Mouse (Mus musculus): ENCODE data around the gene Ncoa7. TPM values are rescaled to one million over a fixed set of nuclear protein-coding genes. Genes with fewer than 3 reads are reported as not detected.
"Not testable (repeated sequence)": the region's sequence is repeated elsewhere in the genome, so short reads cannot be mapped to it uniquely, and the experiment has no call there.

Ncoa7 gene
- total and polyA plus RNA-seq, 2 experiments from 2014 or later, result 19.1 to 22.7 TPM

DNA sequence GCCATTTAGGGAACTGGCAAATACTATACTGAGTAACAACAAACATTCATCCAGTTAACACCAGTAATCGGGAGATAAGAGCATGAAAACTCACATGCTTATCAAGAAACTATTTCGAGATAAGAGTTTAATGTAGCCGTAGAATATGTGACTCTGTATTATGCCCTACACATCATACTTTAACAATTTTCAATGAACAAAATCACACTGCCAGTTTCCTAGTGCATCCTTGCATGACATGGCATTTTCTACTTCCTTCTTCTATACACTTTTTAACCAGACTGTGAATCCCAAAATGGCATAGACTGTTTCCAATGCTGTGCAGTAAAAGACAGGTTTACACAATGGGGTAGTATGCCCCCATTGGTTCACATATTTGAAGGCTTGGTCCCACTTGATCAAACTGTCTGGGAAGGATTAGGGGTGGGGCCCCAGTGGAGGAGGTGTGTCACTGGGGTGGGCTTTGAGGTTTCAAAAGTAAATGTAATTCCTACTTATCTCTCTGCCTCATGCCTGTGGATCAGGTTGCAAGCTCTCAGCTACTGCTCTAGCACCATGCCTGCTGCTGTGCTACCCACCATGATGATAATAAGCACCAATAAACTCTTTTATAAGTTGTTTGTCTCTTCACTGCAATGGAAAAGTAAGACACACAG is 15.3 kb downstream of the Ncoa7 start:
- no peaks in the 10 kb centered on the region for H3K27me3 ChIP-seq (ENCODE audit: insufficient read depth, low read length)
- WGBS, result 94% methylated on average over 3 of the region's 3 CpGs
- no peak for ATAC-seq
- TF ChIP-seq CTCF (IDR thresholded peaks at IDR 0.05; ENCODE audit: low read depth), result no peak
- no peak overlapping the region for H3K4me2 ChIP-seq (ENCODE audit: low read depth)
- no peaks in the 10 kb centered on the region for H3K4me1 ChIP-seq (ENCODE audit: insufficient read depth)
- H3K9me3 ChIP-seq (ENCODE audit: low read length), result no peaks in the 10 kb centered on the region
- H3K36me3 ChIP-seq (ENCODE audit: insufficient read depth), result peaks cover 8% of the 10 kb centered on the region
- H3K9ac ChIP-seq, result no peak overlapping the region
- H3K27ac ChIP-seq (ENCODE audit: low read depth, low read length), result no peak overlapping the region
- DNase-seq, result no peak
- no peak overlapping the region for H3K4me3 ChIP-seq (ENCODE audit: low read depth, low read length)

DNA sequence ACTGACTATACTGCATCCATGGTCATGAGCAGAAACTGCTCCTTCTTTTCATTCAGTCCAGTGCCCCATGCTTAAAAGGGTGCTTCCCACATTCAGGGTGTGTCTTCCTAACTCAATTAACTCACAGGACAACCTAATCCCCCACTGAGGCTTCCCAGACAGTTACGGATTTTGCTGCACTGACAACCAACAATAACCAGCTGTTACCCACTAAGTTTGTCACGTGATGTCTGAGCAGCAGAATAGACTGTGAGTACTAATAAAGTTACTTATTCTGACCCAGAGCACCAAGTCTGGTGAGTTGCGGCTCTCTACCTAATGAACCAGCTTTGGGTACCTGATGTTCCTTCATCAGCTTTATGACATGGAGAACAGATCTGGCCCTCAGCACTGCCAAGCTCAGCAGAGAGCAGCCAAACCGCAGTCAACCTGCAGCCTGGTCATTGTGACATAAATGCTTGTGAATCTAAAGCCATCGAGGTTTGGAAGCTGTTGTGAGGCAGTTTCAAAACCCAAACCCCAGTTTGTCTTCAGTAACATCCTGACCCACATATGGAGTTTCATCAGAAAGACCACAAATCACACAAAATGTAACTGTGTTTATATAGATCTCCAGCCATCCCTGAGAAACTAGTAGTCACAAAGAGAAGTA is 16.9 kb downstream of the Ncoa7 start:
- H3K9me3 ChIP-seq (ENCODE audit: low read length), result no peaks in the 10 kb centered on the region
- H3K27me3 ChIP-seq (ENCODE audit: insufficient read depth, low read length), result no peaks in the 10 kb centered on the region
- H3K36me3 ChIP-seq (ENCODE audit: insufficient read depth), result peaks cover 8% of the 10 kb centered on the region
- no peak for TF ChIP-seq CTCF (IDR thresholded peaks at IDR 0.05; ENCODE audit: low read depth)
- WGBS, result 89% methylated on average over 5 of the region's 5 CpGs
- no peak for DNase-seq
- H3K9ac ChIP-seq, result no peak overlapping the region
- ATAC-seq, result no peak
- no peak overlapping the region for H3K27ac ChIP-seq (ENCODE audit: low read depth, low read length)
- no peak overlapping the region for H3K4me2 ChIP-seq (ENCODE audit: low read depth)
- no peak overlapping the region for H3K4me3 ChIP-seq (ENCODE audit: low read depth, low read length)
- no peaks in the 10 kb centered on the region for H3K4me1 ChIP-seq (ENCODE audit: insufficient read depth)

DNA sequence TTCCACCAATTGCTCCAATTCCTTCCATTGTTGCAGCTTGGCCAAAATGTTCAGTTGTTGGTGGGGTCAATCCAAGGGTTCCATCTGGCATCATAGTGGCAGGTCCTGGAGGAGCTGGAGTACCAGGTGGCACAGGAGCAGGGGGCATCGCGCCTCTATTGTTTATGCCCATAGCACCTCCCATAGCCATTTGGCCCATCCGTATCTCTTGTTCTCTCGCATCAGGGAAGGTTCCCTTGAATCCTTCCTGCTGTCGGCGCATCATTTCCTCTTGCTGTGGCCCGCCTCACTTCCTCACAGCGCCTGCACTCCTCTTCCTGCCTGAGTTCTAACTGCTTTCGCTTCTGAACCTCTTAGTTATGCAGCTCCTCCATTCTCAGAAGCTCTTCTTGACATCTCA is 22.2 kb downstream of the Ncoa7 start:
- 93% methylated on average over 9 of the region's 9 CpGs for WGBS
- H3K4me1 ChIP-seq (ENCODE audit: insufficient read depth); ATAC-seq; H3K36me3 ChIP-seq (ENCODE audit: insufficient read depth); H3K4me3 ChIP-seq (ENCODE audit: low read depth, low read length); H3K9ac ChIP-seq; H3K27me3 ChIP-seq (ENCODE audit: insufficient read depth, low read length); H3K27ac ChIP-seq (ENCODE audit: low read depth, low read length); H3K9me3 ChIP-seq (ENCODE audit: low read length); DNase-seq; H3K4me2 ChIP-seq (ENCODE audit: low read depth): not testable (repeated sequence)

DNA sequence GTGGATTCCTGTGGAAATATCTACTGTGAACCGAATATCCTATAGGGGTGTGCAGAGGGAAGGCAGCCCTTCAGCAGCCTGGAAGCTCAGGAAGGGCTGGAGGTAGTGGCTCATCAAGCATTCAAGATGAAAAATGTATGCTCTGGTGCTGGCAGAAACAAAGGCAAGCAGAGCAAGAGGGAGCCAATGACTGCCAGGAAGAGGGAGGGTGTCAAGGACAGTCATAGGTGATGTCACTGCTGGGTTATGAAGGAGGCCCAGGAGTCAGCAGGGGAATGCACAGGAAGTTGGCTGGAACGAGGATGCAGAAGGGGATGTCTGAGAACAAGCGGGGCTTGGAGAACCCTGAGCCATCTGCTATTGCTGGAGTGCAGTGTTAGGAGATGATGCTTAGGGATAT is 24.9 kb downstream of the Ncoa7 start:
- Histone ChIP-seq H3K9me3 (ENCODE audit: low read length) (no peaks in the 10 kb centered on the region), H3K4me1 (ENCODE audit: insufficient read depth) (no peaks in the 10 kb centered on the region), H3K4me3 (ENCODE audit: low read depth, low read length) (no peak overlapping the region), H3K27ac (ENCODE audit: low read depth, low read length) (no peak overlapping the region), H3K9ac (no peak overlapping the region), H3K36me3 (ENCODE audit: insufficient read depth) (no peaks in the 10 kb centered on the region), H3K4me2 (ENCODE audit: low read depth) (no peak overlapping the region), H3K27me3 (ENCODE audit: insufficient read depth, low read length) (no peaks in the 10 kb centered on the region)
- no peak for TF ChIP-seq CTCF (IDR thresholded peaks at IDR 0.05; ENCODE audit: low read depth)
- DNase-seq, result no peak
- 74% methylated on average over 3 of the region's 3 CpGs for WGBS
- ATAC-seq, result no peak

DNA sequence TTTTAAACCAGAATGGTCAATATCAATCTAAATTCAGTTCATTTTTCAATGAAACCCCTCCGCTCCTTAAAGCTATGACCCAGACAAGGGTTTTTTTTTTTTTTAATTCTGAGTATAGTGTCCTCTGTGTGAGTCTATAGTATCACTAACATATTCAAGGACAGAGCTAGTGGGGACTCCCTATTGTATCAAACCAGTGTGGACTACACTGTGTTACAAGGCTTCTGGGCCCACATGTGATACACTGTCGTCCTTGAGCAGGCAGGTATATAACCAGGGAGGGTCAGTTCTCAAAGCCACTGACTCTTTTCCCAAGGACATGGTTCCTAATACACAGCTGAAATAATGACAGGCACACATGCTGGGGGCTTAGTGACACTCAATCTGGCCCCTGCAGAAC is 27.1 kb downstream of the Ncoa7 start:
- Histone ChIP-seq H3K9me3 (ENCODE audit: low read length) (no peaks in the 10 kb centered on the region), H3K27ac (ENCODE audit: low read depth, low read length) (no peak overlapping the region), H3K9ac (no peak overlapping the region), H3K4me3 (ENCODE audit: low read depth, low read length) (no peak overlapping the region), H3K36me3 (ENCODE audit: insufficient read depth) (no peaks in the 10 kb centered on the region), H3K27me3 (ENCODE audit: insufficient read depth, low read length) (no peaks in the 10 kb centered on the region), H3K4me1 (ENCODE audit: insufficient read depth) (no peaks in the 10 kb centered on the region), H3K4me2 (ENCODE audit: low read depth) (no peak overlapping the region)
- TF ChIP-seq CTCF (IDR thresholded peaks at IDR 0.05; ENCODE audit: low read depth), result no peak
- DNase-seq (no peak), ATAC-seq (no peak)
- whole genome bisulfite sequencing, result 82% methylated on average over 2 of the region's 2 CpGs

DNA sequence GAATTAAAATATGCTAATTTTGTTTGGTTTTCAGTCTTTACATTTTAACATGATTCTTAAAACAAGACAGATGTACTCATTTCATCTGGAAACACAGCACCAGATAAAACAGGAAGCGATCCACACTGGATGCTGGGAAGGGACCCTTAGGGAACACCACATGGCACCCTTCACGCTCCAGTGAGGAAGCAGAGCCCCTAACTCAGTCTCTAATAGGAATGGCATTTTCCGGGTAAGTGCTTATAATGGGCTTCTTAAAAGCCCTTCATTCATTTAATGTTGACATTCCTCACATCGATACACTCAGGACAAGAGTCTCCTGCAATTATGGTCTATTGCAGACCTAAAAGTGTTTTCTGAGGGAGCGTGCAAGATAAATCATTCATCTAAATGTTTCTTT is 27.6 kb downstream of the Ncoa7 start:
- no peaks in the 10 kb centered on the region for H3K36me3 ChIP-seq (ENCODE audit: insufficient read depth)
- 0 out of 2 replicates have a peak, but pooled peaks have one; percentile 42 for ATAC-seq
- no peaks in the 10 kb centered on the region for H3K27me3 ChIP-seq (ENCODE audit: insufficient read depth, low read length)
- no peaks in the 10 kb centered on the region for H3K9me3 ChIP-seq (ENCODE audit: low read length)
- no peak for DNase-seq
- H3K4me1 ChIP-seq (ENCODE audit: insufficient read depth), result no peaks in the 10 kb centered on the region
- no peak overlapping the region for H3K27ac ChIP-seq (ENCODE audit: low read depth, low read length)
- WGBS, result 35% methylated on average over 5 of the region's 5 CpGs
- no peak overlapping the region for H3K4me3 ChIP-seq (ENCODE audit: low read depth, low read length)
- no peak for TF ChIP-seq CTCF (IDR thresholded peaks at IDR 0.05; ENCODE audit: low read depth)
- H3K4me2 ChIP-seq (ENCODE audit: low read depth), result no peak overlapping the region
- H3K9ac ChIP-seq, result no peak overlapping the region

DNA sequence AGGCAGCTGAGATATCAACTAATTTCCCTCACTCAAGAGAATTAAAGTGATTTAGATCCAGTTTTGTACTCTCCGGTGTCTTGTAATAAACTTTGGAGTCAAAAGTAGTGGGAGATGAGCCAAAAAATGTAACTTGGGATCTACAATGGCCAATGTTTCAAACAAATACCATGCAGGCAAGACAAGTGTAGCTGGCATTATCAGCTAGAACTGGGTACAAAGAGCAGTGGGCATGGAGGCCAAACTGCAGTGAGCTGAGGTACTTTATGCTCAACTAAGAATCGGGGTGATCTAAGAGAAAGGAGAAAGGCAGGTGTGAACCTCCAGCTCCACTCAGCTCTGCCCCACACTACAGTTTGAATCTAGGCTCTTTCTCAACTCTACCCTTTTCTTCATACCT is 28.7 kb downstream of the Ncoa7 start:
- Histone ChIP-seq H3K4me3 (ENCODE audit: low read depth, low read length) (no peak overlapping the region), H3K36me3 (ENCODE audit: insufficient read depth) (no peaks in the 10 kb centered on the region), H3K27ac (ENCODE audit: low read depth, low read length) (no peak overlapping the region), H3K4me1 (ENCODE audit: insufficient read depth) (no peaks in the 10 kb centered on the region), H3K9ac (no peak overlapping the region), H3K27me3 (ENCODE audit: insufficient read depth, low read length) (no peaks in the 10 kb centered on the region), H3K9me3 (ENCODE audit: low read length) (no peaks in the 10 kb centered on the region), H3K4me2 (ENCODE audit: low read depth) (no peak overlapping the region)
- WGBS, result 80% methylated on average over 2 of the region's 2 CpGs
- no peak for TF ChIP-seq CTCF (IDR thresholded peaks at IDR 0.05; ENCODE audit: low read depth)
- ATAC-seq, result no peak
- DNase-seq, result no peak
